Mouse (Mus musculus): Measurements from ENCODE around the gene Tmem63a.
"Not testable (repeated sequence)": the region's sequence is repeated elsewhere in the genome, so short reads cannot be mapped to it uniquely, and the experiment has no call there.

Gene Tmem63a

GRCm38 (mm10) chr1:180966542-180966941, 24.4 kb downstream of the Tmem63a start:
- DNase-seq = no peak

GRCm38 (mm10) chr1:180967261-180967660, 25.1 kb downstream of the Tmem63a start:
- no peak for DNase-seq

GRCm38 (mm10) chr1:180972941-180973340, 30.8 kb downstream of the Tmem63a start:
- DNase-seq = no peak

GRCm38 (mm10) chr1:180974126-180974746, 32.1 kb downstream of the Tmem63a start:
- DNase-seq = no peak

GRCm38 (mm10) chr1:180976110-180976679, 34.1 kb downstream of the Tmem63a start:
- no peak for DNase-seq

- no peak for DNase-seq
These were observed 37.5 kb downstream of the Tmem63a start for GRCm38 (mm10) chr1:180979484-180980251.

GRCm38 (mm10) chr1:180980464-180980863, 38.3 kb downstream of the Tmem63a start:
- DNase-seq = no peak

- DNase-seq = not testable (repeated sequence)
These were observed 39.3 kb downstream of the Tmem63a start for GRCm38 (mm10) chr1:180981298-180982046.

GRCm38 (mm10) chr1:180986701-180987100, 44.6 kb downstream of the Tmem63a start:
- no peak for DNase-seq

GRCm38 (mm10) chr1:180987759-180988158, 45.6 kb downstream of the Tmem63a start:
- peak; percentile 53 for DNase-seq

- DNase-seq = no peak
These were observed 48.5 kb downstream of the Tmem63a start for GRCm38 (mm10) chr1:180990671-180991070.

GRCm38 (mm10) chr1:180992142-180992541, 50.0 kb downstream of the Tmem63a start:
- no peak for DNase-seq

- DNase-seq = no peak
These were observed 58.5 kb downstream of the Tmem63a start for GRCm38 (mm10) chr1:181000501-181001092.

GRCm38 (mm10) chr1:181001217-181001616, 59.1 kb downstream of the Tmem63a start:
- no peak for DNase-seq

GRCm38 (mm10) chr1:181001621-181002020, 59.5 kb downstream of the Tmem63a start:
- no peak for DNase-seq

GRCm38 (mm10) chr1:181003790-181004189, 61.6 kb downstream of the Tmem63a start:
- DNase-seq = no peak

GRCm38 (mm10) chr1:181005331-181005730, 63.2 kb downstream of the Tmem63a start:
- no peak for DNase-seq

- DNase-seq = no peak
These were observed 65.7 kb downstream of the Tmem63a start for GRCm38 (mm10) chr1:181007831-181008230.

GRCm38 (mm10) chr1:181008266-181008665, 66.1 kb downstream of the Tmem63a start:
- DNase-seq = no peak

- no peak for DNase-seq
These were observed 67.0 kb downstream of the Tmem63a start for GRCm38 (mm10) chr1:181009011-181009590.

- peak; percentile 74 for DNase-seq
These were observed 67.6 kb downstream of the Tmem63a start for GRCm38 (mm10) chr1:181009754-181010153.

GRCm38 (mm10) chr1:181010171-181010932, 68.2 kb downstream of the Tmem63a start:
- no peak for DNase-seq
